Mouse (Mus musculus): ENCODE data around the gene Rcc1.

The Rcc1 gene

GRCm38 (mm10) chr4:132353481-132353885 lies at the start of gene Rcc1:
TSS of gene Rcc1 (minus strand) at chr4:132353605.
- in situ Hi-C loops (cut with MboI, MseI) = no loop called here

GRCm38 (mm10) chr4:132401016-132401415 lies 47.6 kb upstream of the Rcc1 start:
- in situ Hi-C loops (cut with MboI, MseI) = no loop called here

- in situ Hi-C loops (cut with MboI, MseI) = no loop called here
Measured at GRCm38 (mm10) chr4:132398863-132399262, 45.5 kb upstream of the Rcc1 start.

- in situ Hi-C loops (cut with MboI, MseI) = no loop called here
Measured at GRCm38 (mm10) chr4:132398045-132398774, 44.8 kb upstream of the Rcc1 start.

GRCm38 (mm10) chr4:132397120-132397519 lies 43.7 kb upstream of the Rcc1 start:
- in situ Hi-C loops (cut with MboI, MseI) = no loop called here

- in situ Hi-C loops (cut with MboI, MseI) = no loop called here
Measured at GRCm38 (mm10) chr4:132396251-132396650, 42.8 kb upstream of the Rcc1 start.

GRCm38 (mm10) chr4:132391063-132391740 lies 37.8 kb upstream of the Rcc1 start:
- in situ Hi-C loops (cut with MboI, MseI) = no loop called here

- in situ Hi-C loops (cut with MboI, MseI) = no loop called here
Measured at GRCm38 (mm10) chr4:132389302-132389701, 35.9 kb upstream of the Rcc1 start.

GRCm38 (mm10) chr4:132387617-132388016 lies 34.2 kb upstream of the Rcc1 start:
- in situ Hi-C loops (cut with MboI, MseI) = no loop called here

- in situ Hi-C loops (cut with MboI, MseI) = no loop called here
Measured at GRCm38 (mm10) chr4:132386846-132387245, 33.4 kb upstream of the Rcc1 start.

GRCm38 (mm10) chr4:132385771-132386410 lies 32.5 kb upstream of the Rcc1 start:
- in situ Hi-C loops (cut with MboI, MseI) = no loop called here

GRCm38 (mm10) chr4:132383455-132383854 lies 30.1 kb upstream of the Rcc1 start:
- in situ Hi-C loops (cut with MboI, MseI) = no loop called here

GRCm38 (mm10) chr4:132382296-132382695 lies 28.9 kb upstream of the Rcc1 start:
- in situ Hi-C loops (cut with MboI, MseI) = no loop called here

GRCm38 (mm10) chr4:132380965-132381616 lies 27.7 kb upstream of the Rcc1 start:
- in situ Hi-C loops (cut with MboI, MseI) = no loop called here

- in situ Hi-C loops (cut with MboI, MseI) = no loop called here
Measured at GRCm38 (mm10) chr4:132373820-132374219, 20.4 kb upstream of the Rcc1 start.

GRCm38 (mm10) chr4:132369953-132370750 lies 16.7 kb upstream of the Rcc1 start:
- in situ Hi-C loops (cut with MboI, MseI) = no loop called here

GRCm38 (mm10) chr4:132367480-132368201 lies 14.2 kb upstream of the Rcc1 start:
- in situ Hi-C loops (cut with MboI, MseI) = no loop called here

GRCm38 (mm10) chr4:132365450-132366060 lies 12.2 kb upstream of the Rcc1 start:
- in situ Hi-C loops (cut with MboI, MseI) = no loop called here

GRCm38 (mm10) chr4:132363487-132363886 lies 10.1 kb upstream of the Rcc1 start:
- in situ Hi-C loops (cut with MboI, MseI) = no loop called here

GRCm38 (mm10) chr4:132359510-132359909 lies 6.1 kb upstream of the Rcc1 start:
- in situ Hi-C loops (cut with MboI, MseI) = no loop called here
